Mouse (Mus musculus): ENCODE data around the gene Cdkal1. TPM values are rescaled to one million over a fixed set of nuclear protein-coding genes. Genes with fewer than 3 reads are reported as not detected.

Cdkal1 gene
- polyA plus RNA-seq, 1 experiment = 4.4 TPM

- Histone ChIP-seq H3K4me3 (ENCODE audit: insufficient read depth, low read depth, low read length) (no peak overlapping the region), H3K36me3 (ENCODE audit: control insufficient read depth, insufficient read depth, low read length) (no peaks in the 10 kb centered on the region), H3K27me3 (replicated peaks; ENCODE audit: control insufficient read depth, insufficient read depth, low read length) (no peaks in the 10 kb centered on the region), H3K27ac (ENCODE audit: insufficient read depth, low read depth, low read length) (no peak overlapping the region), H3K4me1 (ENCODE audit: control insufficient read depth, insufficient read depth, low read length) (no peaks in the 10 kb centered on the region)
- WGBS = 93% methylated on average over 7 of the region's 7 CpGs
- TF ChIP-seq CTCF (conservative IDR thresholded peaks at IDR 0.05; ENCODE audit: insufficient read depth, insufficient read length, low read depth, low read length) (no peak), POLR2A (IDR thresholded peaks at IDR 0.05; ENCODE audit: low read depth, low read length) (no peak)
- no peak for DNase-seq
Measured at GRCm38 (mm10) chr13:29580780-29581179, 274.7 kb downstream of the Cdkal1 start.

- Histone ChIP-seq H3K4me3 (ENCODE audit: insufficient read depth, low read depth, low read length) (no peak overlapping the region), H3K27me3 (replicated peaks; ENCODE audit: control insufficient read depth, insufficient read depth, low read length) (no peaks in the 10 kb centered on the region), H3K4me1 (ENCODE audit: control insufficient read depth, insufficient read depth, low read length) (no peaks in the 10 kb centered on the region), H3K36me3 (ENCODE audit: control insufficient read depth, insufficient read depth, low read length) (no peaks in the 10 kb centered on the region), H3K27ac (ENCODE audit: insufficient read depth, low read depth, low read length) (no peak overlapping the region)
- no peak for DNase-seq
- WGBS = 72% methylated on average over 3 of the region's 3 CpGs
- no peak for TF ChIP-seq POLR2A (IDR thresholded peaks at IDR 0.05; ENCODE audit: low read depth, low read length)
- no peak for TF ChIP-seq CTCF (conservative IDR thresholded peaks at IDR 0.05; ENCODE audit: insufficient read depth, insufficient read length, low read depth, low read length)
Measured at GRCm38 (mm10) chr13:29580009-29580408, 275.5 kb downstream of the Cdkal1 start.

- H3K27me3 ChIP-seq (replicated peaks; ENCODE audit: control insufficient read depth, insufficient read depth, low read length) = no peaks in the 10 kb centered on the region; the same call in 1 of the 2 replicates
- H3K36me3 ChIP-seq (ENCODE audit: control insufficient read depth, insufficient read depth, low read length) = no peaks in the 10 kb centered on the region
- no peak overlapping the region for H3K27ac ChIP-seq (ENCODE audit: insufficient read depth, low read depth, low read length)
- no peak overlapping the region for H3K4me3 ChIP-seq (ENCODE audit: insufficient read depth, low read depth, low read length)
- H3K4me1 ChIP-seq (ENCODE audit: control insufficient read depth, insufficient read depth, low read length) = no peaks in the 10 kb centered on the region
- no peak for TF ChIP-seq CTCF (conservative IDR thresholded peaks at IDR 0.05; ENCODE audit: insufficient read depth, insufficient read length, low read depth, low read length)
- TF ChIP-seq POLR2A (IDR thresholded peaks at IDR 0.05; ENCODE audit: low read depth, low read length) = no peak
- no peak for DNase-seq
- WGBS = 88% methylated on average over 3 of the region's 3 CpGs
Measured at GRCm38 (mm10) chr13:29578621-29579020, 276.9 kb downstream of the Cdkal1 start.

- 45% methylated on average over 1 of the region's 1 CpGs for WGBS
- Histone ChIP-seq H3K27ac (ENCODE audit: insufficient read depth, low read depth, low read length) (no peak overlapping the region), H3K4me1 (ENCODE audit: control insufficient read depth, insufficient read depth, low read length) (no peaks in the 10 kb centered on the region), H3K36me3 (ENCODE audit: control insufficient read depth, insufficient read depth, low read length) (no peaks in the 10 kb centered on the region), H3K27me3 (replicated peaks; ENCODE audit: control insufficient read depth, insufficient read depth, low read length) (no peaks in the 10 kb centered on the region; the same call in 1 of the 2 replicates), H3K4me3 (ENCODE audit: insufficient read depth, low read depth, low read length) (no peak overlapping the region)
- TF ChIP-seq POLR2A (IDR thresholded peaks at IDR 0.05; ENCODE audit: low read depth, low read length) (no peak), CTCF (conservative IDR thresholded peaks at IDR 0.05; ENCODE audit: insufficient read depth, insufficient read length, low read depth, low read length) (no peak)
- no peak for DNase-seq
Measured at GRCm38 (mm10) chr13:29574784-29575183, 280.7 kb downstream of the Cdkal1 start.

GRCm38 (mm10) chr13:29572477-29572876 is 283.0 kb downstream of the Cdkal1 start:
- WGBS = 50% methylated on average over 2 of the region's 2 CpGs
- Histone ChIP-seq H3K27ac (ENCODE audit: insufficient read depth, low read depth, low read length) (no peak overlapping the region), H3K4me3 (ENCODE audit: insufficient read depth, low read depth, low read length) (no peak overlapping the region), H3K4me1 (ENCODE audit: control insufficient read depth, insufficient read depth, low read length) (no peaks in the 10 kb centered on the region), H3K27me3 (replicated peaks; ENCODE audit: control insufficient read depth, insufficient read depth, low read length) (no peaks in the 10 kb centered on the region; the same call in 1 of the 2 replicates), H3K36me3 (ENCODE audit: control insufficient read depth, insufficient read depth, low read length) (no peaks in the 10 kb centered on the region)
- no peak for TF ChIP-seq POLR2A (IDR thresholded peaks at IDR 0.05; ENCODE audit: low read depth, low read length)
- TF ChIP-seq CTCF (conservative IDR thresholded peaks at IDR 0.05; ENCODE audit: insufficient read depth, insufficient read length, low read depth, low read length) = no peak
- DNase-seq = peak; percentile 10

- Histone ChIP-seq H3K27ac (ENCODE audit: insufficient read depth, low read depth, low read length) (no peak overlapping the region), H3K4me1 (ENCODE audit: control insufficient read depth, insufficient read depth, low read length) (no peaks in the 10 kb centered on the region), H3K36me3 (ENCODE audit: control insufficient read depth, insufficient read depth, low read length) (no peaks in the 10 kb centered on the region), H3K4me3 (ENCODE audit: insufficient read depth, low read depth, low read length) (no peak overlapping the region), H3K27me3 (replicated peaks; ENCODE audit: control insufficient read depth, insufficient read depth, low read length) (no peaks in the 10 kb centered on the region)
- TF ChIP-seq CTCF (conservative IDR thresholded peaks at IDR 0.05; ENCODE audit: insufficient read depth, insufficient read length, low read depth, low read length) = no peak
- no peak for TF ChIP-seq POLR2A (IDR thresholded peaks at IDR 0.05; ENCODE audit: low read depth, low read length)
- DNase-seq = no peak
- WGBS = 67% methylated on average over 5 of the region's 5 CpGs
Measured at GRCm38 (mm10) chr13:29565710-29566109, 289.8 kb downstream of the Cdkal1 start.

GRCm38 (mm10) chr13:29559188-29559587 is 296.3 kb downstream of the Cdkal1 start:
- 83% methylated on average over 3 of the region's 3 CpGs for WGBS

More at GRCm38 (mm10) chr13:29559188-29559587, 296.3 kb downstream of the Cdkal1 start:
- DNase-seq = no peak
- Histone ChIP-seq H3K4me1 (ENCODE audit: control insufficient read depth, insufficient read depth, low read length) (no peaks in the 10 kb centered on the region), H3K4me3 (ENCODE audit: insufficient read depth, low read depth, low read length) (no peak overlapping the region), H3K36me3 (ENCODE audit: control insufficient read depth, insufficient read depth, low read length) (no peaks in the 10 kb centered on the region), H3K27me3 (replicated peaks; ENCODE audit: control insufficient read depth, insufficient read depth, low read length) (no peaks in the 10 kb centered on the region), H3K27ac (ENCODE audit: insufficient read depth, low read depth, low read length) (no peak overlapping the region)
- TF ChIP-seq CTCF (conservative IDR thresholded peaks at IDR 0.05; ENCODE audit: insufficient read depth, insufficient read length, low read depth, low read length) (no peak), POLR2A (IDR thresholded peaks at IDR 0.05; ENCODE audit: low read depth, low read length) (no peak)
